Mouse (Mus musculus) kidney, adult 9 months (tissue): Measurements from ENCODE around the gene E330017A01Rik.

Experiments
- DNase-seq: peaks from one replicate; pipeline ENCODE4 v3.0.0; 2022

Gene E330017A01Rik

DNA sequence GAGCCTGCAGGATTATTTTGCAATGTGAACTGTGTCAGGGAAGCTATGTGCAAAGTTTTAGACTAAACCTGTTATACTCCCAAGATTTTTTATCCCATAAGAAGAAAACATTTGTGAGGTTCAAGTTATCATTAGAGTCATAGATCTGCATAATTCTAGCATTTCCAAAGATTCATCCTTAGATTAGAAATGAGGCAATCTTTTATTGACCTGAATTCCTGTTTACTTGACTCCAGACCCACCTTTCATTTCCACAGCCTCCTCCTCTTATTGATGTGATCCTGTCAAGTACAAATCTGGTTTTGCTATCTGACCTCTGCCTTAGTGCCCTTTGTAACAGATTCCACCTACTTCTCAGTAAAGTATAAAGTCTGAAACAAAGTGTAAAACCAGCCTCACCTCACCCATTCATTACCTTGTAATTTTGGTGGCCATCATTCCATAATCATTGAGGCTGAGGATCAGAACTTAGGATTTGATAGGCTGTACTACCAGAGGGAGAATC is 23.8 kb upstream of the E330017A01Rik start:
- DNase-seq, result no peak

- no peak for DNase-seq
Measured at GRCm38 (mm10) chr16:58661826-58662225, 23.3 kb upstream of the E330017A01Rik start.

DNA sequence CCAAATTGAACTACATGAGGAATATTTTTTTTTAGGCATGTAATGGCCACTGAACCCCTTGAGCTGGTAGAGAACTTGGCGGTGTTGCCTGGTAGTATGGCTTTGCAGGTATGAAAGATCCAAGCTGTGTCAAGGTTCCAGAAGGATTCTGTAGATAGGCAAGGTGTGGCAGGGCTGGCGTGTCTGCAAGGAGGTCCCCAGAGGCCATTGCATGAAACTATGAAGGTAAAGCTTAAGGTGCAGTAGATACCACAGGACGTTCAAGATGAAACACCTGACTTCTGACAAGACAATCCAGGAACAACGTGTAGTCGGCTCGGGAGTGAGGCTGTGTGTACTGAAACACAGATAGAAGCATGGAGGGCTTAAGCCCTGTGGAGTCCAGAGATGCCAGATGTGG is 20.1 kb upstream of the E330017A01Rik start:
- no peak for DNase-seq

DNA sequence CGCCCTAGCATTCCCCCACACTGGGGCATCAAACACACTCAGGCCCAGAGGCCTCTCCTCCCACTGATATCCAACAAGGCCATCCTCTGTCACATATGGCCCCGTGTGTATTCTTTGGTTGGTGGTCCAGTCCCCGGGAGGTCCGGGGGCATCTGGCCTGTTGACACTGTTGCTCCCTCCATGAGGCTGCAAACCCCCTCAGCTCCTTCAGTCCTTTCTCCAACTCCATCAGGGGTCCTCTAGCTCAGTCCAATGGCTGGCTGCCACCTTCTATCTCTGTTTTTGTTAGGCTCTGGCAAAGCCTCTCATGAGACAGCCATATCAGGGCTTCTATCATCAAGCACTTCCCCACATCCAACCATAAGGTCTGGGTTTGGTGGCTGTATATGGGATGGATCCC is 18.0 kb upstream of the E330017A01Rik start:
- no peak for DNase-seq

- no peak for DNase-seq
Measured at GRCm38 (mm10) chr16:58655751-58656150, 17.2 kb upstream of the E330017A01Rik start.

GRCm38 (mm10) chr16:58649979-58650378 is 11.4 kb upstream of the E330017A01Rik start:
- DNase-seq, result no peak

DNA sequence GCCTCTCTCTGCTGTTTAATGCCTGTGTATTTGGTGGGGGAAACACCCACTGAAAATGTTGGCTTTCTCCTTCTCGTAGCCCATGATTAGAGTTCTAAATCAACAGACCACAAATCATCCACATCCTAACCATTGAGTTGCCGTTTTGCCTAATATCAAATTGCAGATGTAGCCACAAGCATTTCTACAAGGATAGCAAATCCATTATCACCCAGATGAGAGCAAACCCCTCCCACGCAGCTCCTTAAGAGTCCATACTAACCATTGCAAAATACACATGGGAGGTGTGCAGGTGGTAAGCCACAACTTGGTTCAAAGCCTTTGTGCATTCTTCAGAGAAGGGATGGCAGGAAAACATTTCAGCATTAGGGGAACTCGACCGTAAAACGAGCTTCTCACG is 523 bp downstream of the E330017A01Rik start:
- no peak for DNase-seq

GRCm38 (mm10) chr16:58637448-58637847 is 1.1 kb downstream of the E330017A01Rik start:
- no peak for DNase-seq

GRCm38 (mm10) chr16:58635866-58636265 is 2.7 kb downstream of the E330017A01Rik start:
- DNase-seq, result no peak

DNA sequence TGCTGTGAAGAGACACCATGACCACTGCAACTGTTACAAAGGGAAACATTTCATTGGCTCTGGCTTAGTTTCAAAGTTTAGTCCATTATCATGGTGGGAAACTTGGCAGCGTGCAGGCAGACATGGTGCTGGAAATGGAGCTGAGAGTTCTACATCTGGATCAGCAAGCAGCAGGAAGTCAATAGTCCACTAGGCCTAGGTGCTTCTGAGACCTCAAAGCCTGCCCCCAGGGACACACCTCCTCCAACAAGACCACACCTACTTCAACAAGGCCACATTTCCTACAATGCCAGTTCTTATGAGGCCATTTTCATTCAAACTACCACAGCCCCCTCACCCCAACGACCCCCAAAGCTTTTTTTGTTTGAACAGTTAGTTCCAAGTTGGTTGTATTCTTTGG is 8.8 kb downstream of the E330017A01Rik start:
- DNase-seq, result no peak

- no peak for DNase-seq
Measured at GRCm38 (mm10) chr16:58628968-58629367, 9.6 kb downstream of the E330017A01Rik start.

DNA sequence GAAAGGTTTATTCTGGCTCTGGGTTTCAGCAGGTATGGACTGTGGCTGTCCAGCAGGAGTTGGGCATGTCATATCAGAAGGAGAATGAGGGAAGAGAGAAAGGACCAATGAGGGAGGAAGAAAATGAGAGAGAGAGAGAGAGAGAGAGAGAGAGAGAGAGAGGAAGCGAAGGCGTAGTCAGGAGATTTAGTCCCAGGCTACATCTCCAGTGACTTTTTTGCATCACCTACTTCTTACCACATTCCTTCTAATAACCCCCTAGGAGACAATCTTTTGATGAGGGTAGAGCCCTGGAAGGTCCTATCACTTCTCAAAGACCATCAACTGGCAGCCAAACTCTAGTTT is 10.2 kb downstream of the E330017A01Rik start:
- no peak for DNase-seq

DNA sequence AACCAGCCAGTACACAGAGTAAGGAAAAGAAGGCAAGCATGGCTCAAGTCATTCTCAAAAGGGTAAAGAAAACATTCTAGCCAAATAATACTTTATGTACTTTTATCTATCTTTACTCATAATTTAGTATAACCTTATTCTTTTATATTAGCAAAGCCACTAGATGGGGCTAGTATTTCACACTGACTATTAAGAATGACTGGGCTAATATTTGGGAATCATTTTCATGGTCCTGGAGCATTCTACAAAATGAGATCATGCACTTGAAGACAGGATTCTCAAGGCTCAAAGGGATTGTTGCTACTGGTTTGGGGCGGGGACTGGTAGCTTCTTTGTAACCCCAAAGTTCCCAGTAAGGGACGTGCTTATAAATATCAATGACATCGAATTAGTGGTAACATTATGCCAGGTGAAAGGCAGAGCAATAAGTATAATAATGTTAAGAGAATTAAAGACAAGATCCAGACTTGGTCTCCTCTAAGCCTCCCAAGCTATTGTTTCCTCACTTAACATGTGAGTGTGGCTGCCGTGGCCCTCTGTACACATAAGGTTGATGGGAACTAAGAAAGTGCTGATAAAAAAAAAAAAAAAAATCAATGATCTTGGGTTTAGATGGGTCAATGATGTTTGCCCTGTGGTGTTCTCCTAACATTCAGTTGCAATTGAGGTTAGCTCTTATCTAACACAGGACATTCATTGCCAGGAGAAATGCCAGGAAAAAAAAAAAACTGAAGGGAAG is 10.8 kb downstream of the E330017A01Rik start:
- no peak for DNase-seq

DNA sequence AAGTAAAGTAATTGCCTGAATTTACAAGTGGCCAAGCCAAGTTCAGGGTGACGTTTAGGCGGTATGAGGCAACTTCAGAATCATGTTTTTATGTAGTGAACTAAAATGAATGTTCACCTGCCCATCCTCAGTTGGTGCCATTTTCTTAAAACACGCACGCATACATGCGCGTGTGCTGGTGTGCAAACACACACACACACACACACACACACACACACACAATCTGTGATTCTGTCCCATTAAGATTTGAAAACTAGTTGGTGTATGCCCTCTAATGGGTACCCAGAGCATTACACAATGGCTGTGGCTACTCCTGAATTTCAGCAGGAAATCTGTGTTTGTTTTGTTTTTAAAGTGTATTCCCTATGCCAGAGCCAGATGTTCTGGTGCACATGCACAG is 14.6 kb downstream of the E330017A01Rik start:
- DNase-seq, result peak; percentile 70

DNA sequence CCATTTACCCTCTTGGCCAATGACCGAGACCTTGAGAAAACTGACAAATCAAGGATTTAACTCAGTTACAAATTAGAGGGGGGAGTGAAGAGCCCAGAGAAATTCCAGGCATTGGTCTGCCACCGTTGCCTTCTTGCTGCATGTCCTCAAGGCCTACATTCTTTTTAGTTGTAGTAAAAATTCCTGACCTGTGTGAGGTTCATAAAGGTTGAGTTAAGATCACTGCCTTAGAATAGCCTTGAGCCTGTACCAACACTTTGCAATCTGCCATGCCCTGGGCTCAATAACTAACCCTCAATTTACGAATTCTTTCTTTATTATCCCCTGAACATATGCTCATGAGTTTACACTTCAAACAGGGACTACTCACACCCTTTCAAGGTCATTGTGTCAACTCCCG is 15.4 kb downstream of the E330017A01Rik start:
- DNase-seq, result peak; percentile 44

GRCm38 (mm10) chr16:58622377-58622776 is 16.2 kb downstream of the E330017A01Rik start:
- no peak for DNase-seq

- DNase-seq, result no peak
Measured at GRCm38 (mm10) chr16:58617346-58617745, 21.2 kb downstream of the E330017A01Rik start.

- no peak for DNase-seq
Measured at GRCm38 (mm10) chr16:58616878-58617277, 21.7 kb downstream of the E330017A01Rik start, which contains the start of gene Gm813. Gene Gm813, minus strand, starts transcription at chr16:58616978.

DNA sequence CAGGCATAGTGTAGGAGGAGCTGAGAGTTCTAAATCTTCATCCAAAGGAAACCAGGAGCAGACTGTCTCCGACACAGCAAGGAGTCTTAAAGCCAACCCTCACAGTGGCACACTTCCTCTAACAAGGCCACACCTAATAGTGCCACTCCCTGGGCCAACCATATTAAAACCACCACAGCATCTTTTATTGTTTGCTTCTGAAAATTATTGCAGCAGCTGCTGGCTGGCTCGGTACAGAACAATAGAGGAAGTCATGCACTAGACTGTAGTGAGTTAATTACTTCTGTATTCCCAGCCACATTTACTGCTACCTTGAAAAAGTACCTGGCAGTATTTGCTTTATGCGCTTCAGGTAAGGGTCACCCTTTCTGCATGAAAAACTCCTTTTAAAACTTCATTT is 25.6 kb downstream of the E330017A01Rik start:
- DNase-seq, result no peak

- no peak for DNase-seq
Measured at GRCm38 (mm10) chr16:58607101-58607500, 31.4 kb downstream of the E330017A01Rik start.

DNA sequence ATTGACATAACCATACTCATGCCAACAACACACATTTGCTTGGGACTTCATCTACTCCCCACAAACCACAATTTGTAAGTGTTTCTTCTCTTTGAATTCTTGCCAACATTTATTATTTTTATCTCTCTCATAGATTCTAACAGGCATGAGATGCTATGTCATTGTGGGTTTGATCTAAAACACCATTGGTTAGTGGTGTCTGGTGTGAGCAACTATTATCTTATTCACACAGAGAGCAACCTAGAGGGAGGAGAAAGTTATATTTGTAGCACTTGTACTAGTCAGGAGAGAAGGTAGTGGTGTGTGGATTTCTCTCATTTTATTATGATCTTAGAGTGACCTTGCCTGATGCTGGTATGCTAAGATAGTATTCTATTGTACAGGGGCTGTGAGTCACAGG is 33.9 kb downstream of the E330017A01Rik start:
- no peak for DNase-seq

GRCm38 (mm10) chr16:58603831-58604230 is 34.7 kb downstream of the E330017A01Rik start:
- no peak for DNase-seq

- DNase-seq, result no peak
Measured at GRCm38 (mm10) chr16:58600846-58601245, 37.7 kb downstream of the E330017A01Rik start.

DNA sequence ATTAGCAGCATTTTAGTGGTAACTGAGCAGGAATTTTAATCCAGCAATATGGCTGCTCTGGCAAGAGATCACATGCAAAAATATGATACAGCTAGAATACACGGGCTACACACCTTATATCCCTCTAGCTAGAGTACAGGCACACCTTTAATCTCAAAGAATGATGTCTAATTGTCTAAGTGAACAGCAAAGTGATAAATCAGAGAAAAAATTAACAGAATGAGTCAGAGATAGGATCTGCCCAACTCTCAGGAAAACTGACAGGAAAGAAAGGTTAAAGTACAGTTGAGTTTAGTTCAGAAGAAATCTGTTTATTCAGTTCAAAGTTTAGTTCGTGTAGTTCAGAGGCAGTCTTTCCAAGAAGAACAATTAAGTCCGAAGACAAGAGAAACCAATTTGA is 47.2 kb downstream of the E330017A01Rik start:
- DNase-seq, result peak; percentile 6

DNA sequence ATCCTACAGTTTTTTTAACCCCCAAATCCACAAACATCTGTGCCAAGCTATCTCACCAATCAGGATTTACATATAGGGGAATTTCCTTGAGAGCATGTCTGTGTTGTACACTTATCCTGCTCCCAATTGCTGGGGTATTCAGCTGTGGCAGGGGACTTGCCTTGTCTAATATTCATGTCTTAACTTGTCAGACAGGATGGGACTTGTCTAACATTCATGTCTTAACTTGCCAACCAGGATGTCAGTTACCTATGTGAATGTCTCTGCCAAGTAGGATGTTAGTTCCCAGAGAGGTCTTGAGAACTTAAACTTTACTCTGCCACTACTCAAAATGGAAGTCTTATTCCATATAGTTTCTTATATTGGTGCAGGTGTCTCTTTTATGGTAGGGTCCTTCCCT is 49.1 kb downstream of the E330017A01Rik start:
- DNase-seq, result no peak
